In genomic region chr10:87126186-87126824, GRCm38 (mm10) we compare ENCODE assay signal across 11 mouse cellular contexts.
DNase-seq lines count a peak whose midpoint lies in the region; ATAC-seq and TF ChIP-seq lines count a peak whose summit lies in the region.
"Had no signal": no experiment of that assay in that cellular context is flagged by ENCODE, and none has a peak within 500 bp of the region (broad histone marks: within the 10 kb centered on the region; RNA-seq: fewer than 3 reads in every experiment).

No protein-coding gene starts in this region.

- H3K27me3 ChIP-seq in heart, postnatal 0 days (ENCODE audit: control insufficient read depth, insufficient read depth, low read length): no peaks in the 10 kb centered on the region
- no peaks in the 10 kb centered on the region for H3K27me3 ChIP-seq in forebrain, embryonic 10.5 days (ENCODE audit: poor library complexity, severe bottlenecking)
- H3K27me3 ChIP-seq: stomach, embryonic 15.5 days had no signal

- no peak for ATAC-seq in heart, postnatal 0 days (ENCODE audit: insufficient read depth, low read depth)

- no peak overlapping the region for H3K4me2 ChIP-seq in heart, postnatal 0 days (ENCODE audit: low read depth, low read length)
- H3K4me2 ChIP-seq: stomach, embryonic 15.5 days had no signal

- no peak overlapping the region for H3K9ac ChIP-seq in heart, postnatal 0 days (replicated peaks; ENCODE audit: low read depth, low read length)
- H3K9ac ChIP-seq: stomach, embryonic 15.5 days had no signal

- no peak for DNase-seq in heart, postnatal 0 days (ENCODE audit: low spot score)
- no peak for DNase-seq in heart, adult 8-10 months (ENCODE audit: low spot score)
- peak; percentile 10 for DNase-seq in lung, postnatal 36 days
- DNase-seq in lung, postnatal 25 days (ENCODE audit: low spot score): no peak
- peak; percentile 23 for DNase-seq in NIH3T3 (ENCODE audit: low read depth)
- DNase-seq in testis, postnatal 14 days (ENCODE audit: low spot score): peak; percentile 22
- DNase-seq in adrenal gland, postnatal 25 days: no peak
- DNase-seq in forebrain, embryonic 10.5 days (ENCODE audit: extremely low spot score, low spot score): no peak
- DNase-seq: lung, adult 18-20 months had no signal

- 79% methylated on average over 12 of the region's 12 CpGs for WGBS in heart, postnatal 0 days
- 86% methylated on average over 12 of the region's 12 CpGs for WGBS in forebrain, embryonic 10.5 days

- no peak overlapping the region for H3K27ac ChIP-seq in heart, postnatal 0 days (ENCODE audit: low read depth)
- no peak overlapping the region for H3K27ac ChIP-seq in forebrain, embryonic 10.5 days
- H3K27ac ChIP-seq: embryonic facial prominence, embryonic 10.5 days; stomach, embryonic 15.5 days had no signal

- no peak for TF ChIP-seq EP300 in heart, postnatal 0 days (IDR thresholded peaks at IDR 0.05; ENCODE audit: low read depth)

- no peaks in the 10 kb centered on the region for H3K9me3 ChIP-seq in heart, postnatal 0 days (replicated peaks; ENCODE audit: control insufficient read depth, low read length)
- H3K9me3 ChIP-seq in forebrain, embryonic 10.5 days: 0 out of 2 replicates have a peak, but pooled peaks cover 4% of the 10 kb centered on the region
- H3K9me3 ChIP-seq: embryonic facial prominence, embryonic 10.5 days; stomach, embryonic 15.5 days had no signal

- H3K36me3 ChIP-seq in heart, postnatal 0 days (replicated peaks; ENCODE audit: control insufficient read depth, insufficient read depth, low read length): no peaks in the 10 kb centered on the region
- no peaks in the 10 kb centered on the region for H3K36me3 ChIP-seq in forebrain, embryonic 10.5 days (replicated peaks)
- H3K36me3 ChIP-seq: embryonic facial prominence, embryonic 10.5 days; stomach, embryonic 15.5 days had no signal

- peak; percentile 16; the same call in 1 of the 2 replicates for TF ChIP-seq CTCF in heart, postnatal 0 days (IDR thresholded peaks at IDR 0.05; ENCODE audit: low read depth)

- no peak overlapping the region for H3K4me3 ChIP-seq in heart, postnatal 0 days (ENCODE audit: low read depth, low read length)
- H3K4me3 ChIP-seq in forebrain, embryonic 10.5 days: no peak overlapping the region
- H3K4me3 ChIP-seq: embryonic facial prominence, embryonic 10.5 days; stomach, embryonic 15.5 days had no signal

- H3K4me1 ChIP-seq in heart, postnatal 0 days (ENCODE audit: control insufficient read depth, insufficient read depth): no peaks in the 10 kb centered on the region
- H3K4me1 ChIP-seq in forebrain, embryonic 10.5 days: peaks cover 19% of the 10 kb centered on the region
- H3K4me1 ChIP-seq: stomach, embryonic 15.5 days had no signal

Comparison
In these comparisons a context has a peak if more than half of its experiments do, and no peak if none do; other contexts are left out.
1. DNase-seq: peak in lung, postnatal 36 days (single experiment), NIH3T3 (single experiment) and testis, postnatal 14 days (single experiment); none in heart, postnatal 0 days (single experiment), heart, adult 8-10 months (single experiment), lung, postnatal 25 days (single experiment), adrenal gland, postnatal 25 days (single experiment) and forebrain, embryonic 10.5 days (single experiment).